Mouse (Mus musculus) testis, adult 2 months (tissue): ENCODE results near the gene Tmem98. TPM values are rescaled to one million over a fixed set of nuclear protein-coding genes. Genes with fewer than 3 reads are reported as not detected.
A peak's percentile ranks its signal among the peaks of the same experiment; 100 is the strongest.

Experiments used
- H3K27ac ChIP-seq: fragments of 200-500 bp; 2 replicates; pipeline ENCODE4 v1.5.1; 2012; ENCODE audit warnings: low read depth, low read length; ENCODE audit not compliant: control insufficient read depth, insufficient read depth
- H3K27me3 ChIP-seq: fragments of 200-500 bp; 2 replicates; pipeline ENCODE4 v1.6.1; 2012; ENCODE audit warnings: mild to moderate bottlenecking, low read length, moderate library complexity; ENCODE audit not compliant: control insufficient read depth, insufficient read depth
- H3K36me3 ChIP-seq: fragments of 200-500 bp; 2 replicates; pipeline ENCODE4 v1.6.1; 2012; ENCODE audit warnings: mild to moderate bottlenecking, low read length; ENCODE audit not compliant: control insufficient read depth, insufficient read depth
- H3K4me1 ChIP-seq: fragments of 200-500 bp; 2 replicates; pipeline ENCODE4 v1.6.1; 2012; ENCODE audit warnings: low read length; ENCODE audit not compliant: control insufficient read depth, insufficient read depth
- H3K4me3 ChIP-seq: fragments of 200-500 bp; 2 replicates; pipeline ENCODE4 v1.5.1; 2012; ENCODE audit warnings: low read depth, mild to moderate bottlenecking, low read length, moderate library complexity, mixed read lengths; ENCODE audit not compliant: control insufficient read depth
- CTCF ChIP-seq: fragments of 200-500 bp; IDR thresholded peaks from 2 replicates; pipeline ENCODE4 v1.5.1; 2012; ENCODE audit warnings: low read depth, mild to moderate bottlenecking, inconsistent platforms, low read length, moderate library complexity; ENCODE audit not compliant: control insufficient read depth, insufficient read depth, insufficient replicate concordance
- POLR2A ChIP-seq: fragments of 200-500 bp; IDR thresholded peaks from 2 replicates; pipeline ENCODE4 v1.6.1; 2012; ENCODE audit warnings: low read depth, mild to moderate bottlenecking, inconsistent platforms, low read length, moderate library complexity; ENCODE audit not compliant: control insufficient read depth
- polyA plus RNA-seq: library from polyadenylated mRNA; depleted of rRNA; stranded (reverse); fragments of >200 nt; gene quantifications from 2 replicates; pipeline ENCODE4 v1.2.3, GENCODE M21; 2012

Tmem98 gene
- polyA plus RNA-seq, 1 experiment = 4.5 TPM

GRCm38 (mm10) chr11:80845486-80845885 is 35.5 kb downstream of the Tmem98 start:
- H3K27me3 ChIP-seq = no peaks in the 10 kb centered on the region
- H3K4me1 ChIP-seq = no peaks in the 10 kb centered on the region
- no peak overlapping the region for H3K27ac ChIP-seq
- H3K36me3 ChIP-seq = no peaks in the 10 kb centered on the region
- TF ChIP-seq CTCF (no peak), POLR2A (no peak)
- H3K4me3 ChIP-seq = no peak overlapping the region

GRCm38 (mm10) chr11:80846115-80846514 is 36.1 kb downstream of the Tmem98 start:
- Histone ChIP-seq H3K27ac (no peak overlapping the region), H3K4me1 (no peaks in the 10 kb centered on the region), H3K4me3 (no peak overlapping the region), H3K36me3 (no peaks in the 10 kb centered on the region), H3K27me3 (no peaks in the 10 kb centered on the region)
- TF ChIP-seq POLR2A = no peak
- no peak for TF ChIP-seq CTCF

GRCm38 (mm10) chr11:80848131-80848530 is 38.2 kb downstream of the Tmem98 start:
- Histone ChIP-seq H3K27ac (no peak overlapping the region), H3K4me3 (no peak overlapping the region), H3K27me3 (no peaks in the 10 kb centered on the region), H3K4me1 (no peaks in the 10 kb centered on the region), H3K36me3 (no peaks in the 10 kb centered on the region)
- TF ChIP-seq POLR2A (no peak), CTCF (no peak)

GRCm38 (mm10) chr11:80851859-80852258 is 41.9 kb downstream of the Tmem98 start:
- Histone ChIP-seq H3K27me3 (no peaks in the 10 kb centered on the region), H3K4me1 (peaks cover 6% of the 10 kb centered on the region), H3K27ac (no peak overlapping the region), H3K36me3 (no peaks in the 10 kb centered on the region), H3K4me3 (no peak overlapping the region)
- TF ChIP-seq POLR2A (no peak), CTCF (no peak)

- Histone ChIP-seq H3K27ac (no peak overlapping the region), H3K4me1 (peaks cover 6% of the 10 kb centered on the region), H3K36me3 (no peaks in the 10 kb centered on the region), H3K27me3 (no peaks in the 10 kb centered on the region), H3K4me3 (peak overlapping the region; percentile 68)
- TF ChIP-seq CTCF (no peak), POLR2A (peak; percentile 46; the same call in 1 of the 2 replicates)
These were observed 43.0 kb downstream of the Tmem98 start for GRCm38 (mm10) chr11:80853014-80853413.

GRCm38 (mm10) chr11:80854430-80854829 is 44.5 kb downstream of the Tmem98 start:
- Histone ChIP-seq H3K4me3 (peak overlapping the region; percentile 79), H3K36me3 (no peaks in the 10 kb centered on the region), H3K27ac (no peak overlapping the region), H3K4me1 (peaks cover 9% of the 10 kb centered on the region), H3K27me3 (no peaks in the 10 kb centered on the region)
- TF ChIP-seq CTCF (no peak), POLR2A (no peak)

GRCm38 (mm10) chr11:80854908-80855307 is 44.9 kb downstream of the Tmem98 start:
- no peak for TF ChIP-seq CTCF
- no peak for TF ChIP-seq POLR2A
- H3K4me3 ChIP-seq = peak overlapping the region; percentile 68
- no peak overlapping the region for H3K27ac ChIP-seq
- no peaks in the 10 kb centered on the region for H3K36me3 ChIP-seq
- no peaks in the 10 kb centered on the region for H3K27me3 ChIP-seq
- H3K4me1 ChIP-seq = peaks cover 9% of the 10 kb centered on the region

GRCm38 (mm10) chr11:80856827-80857226 is 46.9 kb downstream of the Tmem98 start:
- H3K36me3 ChIP-seq = no peaks in the 10 kb centered on the region
- no peak overlapping the region for H3K27ac ChIP-seq
- peak overlapping the region; percentile 53 for H3K4me3 ChIP-seq
- H3K4me1 ChIP-seq = peaks cover 9% of the 10 kb centered on the region
- H3K27me3 ChIP-seq = no peaks in the 10 kb centered on the region
- no peak for TF ChIP-seq POLR2A
- no peak for TF ChIP-seq CTCF
